Mouse (Mus musculus) CH12.LX (cell line): ENCODE results near the gene Pak4. TPM values are rescaled to one million over a fixed set of nuclear protein-coding genes. Genes with fewer than 3 reads are reported as not detected.

Experiments
- DNase-seq: peaks from one replicate; pipeline ENCODE4 v3.0.0-alpha.2; 2013; ENCODE audit errors: extremely low read depth
- H3K27ac ChIP-seq: 2 replicates; pipeline ENCODE4 v1.5.1; 2012; ENCODE audit warnings: low read depth, mild to moderate bottlenecking, control low read depth, moderate library complexity; ENCODE audit not compliant: insufficient read depth
- H3K27me3 ChIP-seq: replicated peaks from 2 replicates; pipeline ENCODE3; 2012; ENCODE audit warnings: inconsistent platforms
- H3K36me3 ChIP-seq, 2 experiments: replicated peaks in 1 of 2; 2 replicates each; pipeline versions ENCODE3 to v1.6.1; 2012; ENCODE audit warnings: inconsistent platforms in 1 of 2, low read length in 1 of 2, mild to moderate bottlenecking in 1 of 2, mixed read lengths in 1 of 2, moderate library complexity in 1 of 2; ENCODE audit not compliant: control insufficient read depth in 1 of 2, insufficient read depth in 1 of 2
- H3K4me1 ChIP-seq, 2 experiments: 2 replicates each; pipeline ENCODE4 v1.6.1; 2012; ENCODE audit warnings: inconsistent platforms in 1 of 2, moderate library complexity in 1 of 2; ENCODE audit not compliant: insufficient read depth in 2 of 2, control insufficient read depth in 1 of 2
- H3K4me2 ChIP-seq: 2 replicates; pipeline ENCODE4 v1.6.1; 2012; ENCODE audit warnings: low read depth, mild to moderate bottlenecking, control low read depth; ENCODE audit not compliant: poor library complexity, insufficient read depth, severe bottlenecking
- H3K4me3 ChIP-seq, 3 experiments: fragments of 150-350 bp in 1 of 3; sonication (generic) in 1 of 3; replicated peaks in 1 of 3; 2 replicates each; pipeline versions ENCODE3 to v1.5.1; 2011 to 2012; ENCODE audit warnings: low read depth in 2 of 3, low read length in 2 of 3, mild to moderate bottlenecking in 2 of 3, moderate library complexity in 2 of 3, control low read depth in 1 of 3, improper control_type of control experiment in 1 of 3, inconsistent platforms in 1 of 3, mixed read lengths in 1 of 3; ENCODE audit not compliant: poor library complexity in 1 of 3
- H3K79me2 ChIP-seq: replicated peaks from 2 replicates; pipeline ENCODE4 v1.6.1; 2012; ENCODE audit warnings: mild to moderate bottlenecking, moderate library complexity; ENCODE audit not compliant: control insufficient read depth, poor library complexity, insufficient read depth, severe bottlenecking; ENCODE audit errors: extremely low read depth
- H3K9ac ChIP-seq: 2 replicates; pipeline ENCODE4 v1.6.1; 2012; ENCODE audit warnings: low read depth, mild to moderate bottlenecking, control low read depth, moderate library complexity; ENCODE audit not compliant: insufficient read depth
- H3K9me3 ChIP-seq: replicated peaks from 2 replicates; pipeline ENCODE3; 2012; ENCODE audit warnings: low read length, inconsistent platforms, mixed read lengths
- BHLHE40 ChIP-seq: IDR thresholded peaks from 2 replicates; pipeline ENCODE4 v1.6.1; 2011; ENCODE audit warnings: mild to moderate bottlenecking, low read depth, low read length, improper control_type of control experiment
- E2F4 ChIP-seq: IDR thresholded peaks from 2 replicates; pipeline ENCODE4 v1.6.1; 2011; ENCODE audit warnings: low read depth, low read length, improper control_type of control experiment; ENCODE audit not compliant: insufficient replicate concordance
- HCFC1 ChIP-seq: IDR thresholded peaks from 2 replicates; pipeline ENCODE4 v1.6.1; 2012; ENCODE audit warnings: low read depth, mild to moderate bottlenecking, inconsistent platforms, low read length, improper control_type of control experiment
- IRF4 ChIP-seq: IDR thresholded peaks from 2 replicates; pipeline ENCODE4 v1.6.1; 2014; ENCODE audit warnings: low read depth, mild to moderate bottlenecking, inconsistent platforms, low read length, improper control_type of control experiment
- JUN ChIP-seq: IDR thresholded peaks from 2 replicates; pipeline ENCODE4 v1.6.1; 2011; ENCODE audit warnings: low read depth, mild to moderate bottlenecking, low read length, improper control_type of control experiment, moderate library complexity; ENCODE audit not compliant: insufficient read depth
- JUND ChIP-seq: conservative IDR thresholded peaks from 2 replicates; pipeline ENCODE4 v1.6.1; 2011; ENCODE audit warnings: low read depth, low read length, improper control_type of control experiment
- KAT2A ChIP-seq: IDR thresholded peaks from 2 replicates; pipeline ENCODE4 v1.6.1; 2012; ENCODE audit warnings: low read length, improper control_type of control experiment, inconsistent platforms; ENCODE audit not compliant: insufficient replicate concordance
- MAFK ChIP-seq: IDR thresholded peaks from 2 replicates; pipeline ENCODE4 v1.6.1; 2011; ENCODE audit warnings: low read length, improper control_type of control experiment; ENCODE audit not compliant: insufficient replicate concordance
- MAX ChIP-seq: IDR thresholded peaks from 2 replicates; pipeline ENCODE4 v1.6.1; 2011; ENCODE audit warnings: low read length, improper control_type of control experiment
- MXI1 ChIP-seq: IDR thresholded peaks from 2 replicates; pipeline ENCODE4 v1.6.1; 2011; ENCODE audit warnings: mild to moderate bottlenecking, low read depth, low read length, improper control_type of control experiment
- MYC ChIP-seq: IDR thresholded peaks from 2 replicates; pipeline ENCODE4 v1.6.1; 2011; ENCODE audit warnings: low read depth, mild to moderate bottlenecking, improper control_type of control experiment, low read length
- NRF1 ChIP-seq: IDR thresholded peaks from 2 replicates; pipeline ENCODE4 v1.6.1; 2014; ENCODE audit warnings: low read depth, mild to moderate bottlenecking, inconsistent platforms, low read length, improper control_type of control experiment, moderate library complexity
- RAD21 ChIP-seq: IDR thresholded peaks from 2 replicates; pipeline ENCODE4 v1.6.1; 2011; ENCODE audit warnings: low read depth, mild to moderate bottlenecking, low read length, improper control_type of control experiment, moderate library complexity
- RCOR1 ChIP-seq: conservative IDR thresholded peaks from 2 replicates; pipeline ENCODE4 v1.6.1; 2012; ENCODE audit warnings: low read depth, mild to moderate bottlenecking, inconsistent platforms, low read length, improper control_type of control experiment
- SIN3A ChIP-seq: IDR thresholded peaks from 2 replicates; pipeline ENCODE4 v1.6.1; 2012; ENCODE audit warnings: low read length, improper control_type of control experiment, inconsistent platforms
- SMC3 ChIP-seq: IDR thresholded peaks from 2 replicates; pipeline ENCODE4 v1.6.1; 2011; ENCODE audit warnings: low read depth, low read length, improper control_type of control experiment
- UBTF ChIP-seq: IDR thresholded peaks from 2 replicates; pipeline ENCODE4 v1.6.1; 2012; ENCODE audit warnings: low read depth, mild to moderate bottlenecking, inconsistent platforms, low read length, improper control_type of control experiment, moderate library complexity
- USF1 ChIP-seq: IDR thresholded peaks from 2 replicates; pipeline ENCODE4 v1.6.1; 2014; ENCODE audit warnings: low read depth, mild to moderate bottlenecking, inconsistent platforms, low read length, improper control_type of control experiment
- ZKSCAN1 ChIP-seq: IDR thresholded peaks from 2 replicates; pipeline ENCODE4 v1.6.1; 2012; ENCODE audit warnings: low read depth, inconsistent platforms, low read length, improper control_type of control experiment, borderline replicate concordance
- dilution Hi-C: fragments of 300-500 bp; cut with MboI; formaldehyde crosslinking; loops from 2 replicates; pipeline ENCODE4 v1.14.3; 2020; ENCODE audit warnings: low sequenced_read_pairs; ENCODE audit not compliant: extremely low pct_unique_long_range_greater_than_20kb, extremely low pct_ligation_motif_present
- in situ Hi-C: fragments of 300-500 bp; cut with MboI; formaldehyde crosslinking; loops from 3 replicates; pipeline ENCODE4 v1.14.3; 2019; ENCODE audit warnings: low sequenced_read_pairs, low pct_ligation_motif_present, low pct_unique_long_range_greater_than_20kb, mixed read lengths
- polyA plus RNA-seq: library from polyadenylated mRNA; unstranded; fragments of >175 nt; gene quantifications from 2 replicates; pipeline ENCODE4 v1.2.1, GENCODE M21; 2012; ENCODE audit warnings: low read depth; ENCODE audit not compliant: insufficient read length
- total RNA-seq, 2 experiments: library from RNA; depleted of rRNA; stranded (reverse); fragments of 300-350 nt in 1 of 2; fragments of >200 nt in 1 of 2; gene quantifications; 2 replicates each; pipeline ENCODE4 v1.2.3; 2012 to 2014

Gene Pak4
- total and polyA plus RNA-seq, 3 experiments: 7.5 to 11.2 (median 8.3) TPM

DNA sequence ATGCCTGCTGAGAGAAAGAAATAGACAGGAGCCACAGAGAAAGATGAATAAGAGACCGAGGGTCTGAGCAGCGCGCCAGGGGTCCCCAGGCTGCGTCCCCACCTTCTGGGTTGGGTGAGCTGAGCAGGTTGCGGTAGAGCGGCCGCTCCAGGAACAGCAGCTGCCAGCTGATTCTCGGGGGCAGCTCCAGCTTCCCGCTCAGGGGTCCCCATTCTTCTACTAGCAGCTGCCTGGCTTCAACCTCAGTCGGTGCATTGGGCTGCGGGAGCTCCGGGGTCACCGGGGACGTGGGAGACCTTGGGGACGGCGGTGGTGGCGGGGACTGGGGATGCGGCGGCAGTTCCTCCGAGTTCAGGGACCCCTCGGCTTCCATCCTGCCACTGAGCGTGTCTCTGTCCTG lies 51.3 kb downstream of the Pak4 start:
- H3K9me3 ChIP-seq: no peaks in the 10 kb centered on the region
- in situ Hi-C loops (no loop called here), dilution Hi-C loops (no loop called here)
- H3K4me2 ChIP-seq: no peak overlapping the region
- H3K4me3 ChIP-seq: no peak overlapping the region
- no peaks in the 10 kb centered on the region for H3K79me2 ChIP-seq
- DNase-seq: no peak
- no peaks in the 10 kb centered on the region for H3K36me3 ChIP-seq
- H3K27me3 ChIP-seq: peaks cover 9% of the 10 kb centered on the region
- no peak overlapping the region for H3K9ac ChIP-seq
- peaks cover 4 to 6% of the 10 kb centered on the region in 2 experiments; a peak in 2 of 4 replicates for H3K4me1 ChIP-seq
- TF ChIP-seq IRF4: no peak
- no peak for TF ChIP-seq HCFC1
- no peak for TF ChIP-seq SIN3A
- no peak for TF ChIP-seq JUND
- TF ChIP-seq E2F4: no peak
- no peak for TF ChIP-seq RAD21
- no peak for TF ChIP-seq MYC
- TF ChIP-seq BHLHE40: no peak
- TF ChIP-seq ZKSCAN1: no peak
- no peak for TF ChIP-seq SMC3
- TF ChIP-seq NRF1: no peak
- no peak for TF ChIP-seq MXI1
- TF ChIP-seq MAX: no peak
- no peak for TF ChIP-seq RCOR1
- TF ChIP-seq USF1: no peak
- TF ChIP-seq MAFK: no peak
- TF ChIP-seq UBTF: no peak
- TF ChIP-seq JUN: no peak
- no peak for TF ChIP-seq KAT2A
- no peak overlapping the region for H3K27ac ChIP-seq

DNA sequence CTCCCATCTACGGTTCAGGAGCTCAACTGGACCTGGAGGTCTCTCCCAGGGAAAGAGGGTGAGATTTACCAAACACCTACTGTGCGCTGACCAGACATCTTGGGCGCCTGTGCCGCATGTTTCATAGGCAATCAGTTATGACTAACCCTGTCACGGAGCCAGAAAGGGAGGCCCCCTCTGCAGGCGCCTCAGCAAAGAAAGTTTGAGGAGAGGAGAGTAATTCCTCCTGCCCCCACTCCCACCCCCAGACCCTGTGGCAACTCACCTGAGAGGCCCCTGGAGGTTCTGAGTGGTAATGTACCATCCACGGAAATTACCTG lies 52.1 kb downstream of the Pak4 start:
- in situ Hi-C loops: no loop called here
- H3K27me3 ChIP-seq: peaks cover 9% of the 10 kb centered on the region

More for the DNA sequence above, 52.1 kb downstream of the Pak4 start:
- dilution Hi-C loops: no loop called here
- peak; percentile 70 for TF ChIP-seq ZKSCAN1
- no peak for TF ChIP-seq MXI1
- TF ChIP-seq, all 38 proteins: peak for 1
- peaks cover 4 to 6% of the 10 kb centered on the region in 2 experiments; a peak in 2 of 4 replicates for H3K4me1 ChIP-seq
- no peaks in the 10 kb centered on the region for H3K36me3 ChIP-seq
- no peaks in the 10 kb centered on the region for H3K79me2 ChIP-seq
- H3K9ac ChIP-seq: no peak overlapping the region
- H3K4me3 ChIP-seq: no peak overlapping the region
- H3K9me3 ChIP-seq: no peaks in the 10 kb centered on the region
- no peak for DNase-seq
- H3K4me2 ChIP-seq: no peak overlapping the region
- no peak overlapping the region for H3K27ac ChIP-seq
